In the genomic region with DNA sequence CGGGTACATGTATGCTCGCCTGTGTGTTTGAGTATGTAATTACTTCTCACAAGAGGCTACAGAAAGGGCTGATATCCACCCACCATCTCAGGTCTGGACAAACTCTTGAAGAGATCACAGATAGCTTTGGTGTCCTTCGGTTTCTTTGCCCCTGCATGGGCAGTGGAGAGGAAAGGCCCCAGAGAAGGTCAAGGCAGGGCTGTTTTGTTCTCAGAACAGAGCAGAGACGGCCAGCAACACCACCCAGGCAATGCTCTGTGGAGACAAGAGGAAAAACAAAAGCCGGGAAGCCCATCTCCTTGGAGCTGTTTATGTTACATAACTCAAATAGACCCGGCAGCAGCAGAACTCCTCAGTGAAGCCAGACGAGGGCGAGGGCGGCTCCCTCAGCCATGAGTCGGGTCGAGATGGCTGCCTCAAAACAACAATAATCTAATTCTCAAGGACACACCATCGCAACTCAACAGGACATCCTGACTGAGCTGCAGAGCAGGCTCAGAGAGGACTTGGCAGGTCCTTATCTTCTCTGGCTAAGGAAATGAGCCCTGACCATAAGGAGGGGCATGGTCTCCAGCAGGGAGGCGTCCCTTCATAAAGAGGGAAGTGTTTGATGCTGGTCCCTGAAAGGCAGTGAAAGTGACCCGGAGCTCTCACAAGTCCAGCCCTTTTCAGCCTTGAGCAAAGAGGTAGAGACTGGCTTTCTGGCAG, we compare ENCODE assay signal across 9 mouse cellular contexts. TPM values are rescaled to one million over a fixed set of nuclear protein-coding genes. Genes with fewer than 3 reads are reported as not detected.
DNase-seq lines count a peak whose midpoint lies in the region; ATAC-seq and TF ChIP-seq lines count a peak whose summit lies in the region.
"Had no signal": no experiment of that assay in that cellular context is flagged by ENCODE, and none has a peak within 500 bp of the region (broad histone marks: within the 10 kb centered on the region; RNA-seq: fewer than 3 reads in every experiment).

No protein-coding gene starts in this region.

- no peak for DNase-seq in left cerebral cortex, adult 2 months (ENCODE audit: extremely low spot score in 1 of 2, low spot score in 2 of 2)
- no peak for DNase-seq in left cerebral cortex, postnatal 4 days
- no peak for DNase-seq in yolk sac, embryonic 10.5 days (ENCODE audit: low spot score)
- no peak for DNase-seq in right cerebral cortex, postnatal 4 days

- ATAC-seq in embryonic facial prominence, embryonic 13.5 days (ENCODE audit: insufficient number of reproducible peaks, insufficient read depth, low FRiP score, low TSS enrichment, low read depth) = no peak
- ATAC-seq in hematopoietic stem cell, adult 5-6 weeks (replicated peaks in 1 of 2; ENCODE audit: insufficient read depth in 1 of 2, low FRiP score in 2 of 2, low TSS enrichment in 1 of 2, low read depth in 1 of 2, poor library complexity in 2 of 2, severe bottlenecking in 2 of 2) = peak; percentile 80 to 81
- ATAC-seq in liver, embryonic 16.5 days (ENCODE audit: low read depth) = peak; percentile 66
- ATAC-seq: Patski had no signal

- 0 out of 2 replicates have a peak, but pooled peaks have one; percentile 33 for TF ChIP-seq POLR2A in testis, adult 2 months (IDR thresholded peaks at IDR 0.05; ENCODE audit: control insufficient read depth, low read depth, low read length)

- intact Hi-C loops in left cerebral cortex, adult 2 months (cut with DNase I) = no loop called here
- intact Hi-C loops in left cerebral cortex, postnatal 4 days (cut with DNase I) = loop anchor here (10.0 kb wide), 1 partner anchor 228 kb away; no protein-coding TSS in a partner anchor

- no peaks in the 10 kb centered on the region for H3K9me3 ChIP-seq in embryonic facial prominence, embryonic 13.5 days
- H3K9me3 ChIP-seq in liver, embryonic 16.5 days (replicated peaks; ENCODE audit: control insufficient read depth, low read length) = no peaks in the 10 kb centered on the region

- TF ChIP-seq CTCF in left cerebral cortex, adult 2 months (IDR thresholded peaks at IDR 0.05) = no peak; the same call in 1 of the 2 replicates
- no peak for TF ChIP-seq CTCF in testis, adult 2 months (IDR thresholded peaks at IDR 0.05; ENCODE audit: control insufficient read depth, insufficient read depth, insufficient replicate concordance, low read depth, low read length)

- H3K4me1 ChIP-seq in embryonic facial prominence, embryonic 13.5 days = peaks cover 41% of the 10 kb centered on the region
- no peaks in the 10 kb centered on the region for H3K4me1 ChIP-seq in liver, embryonic 16.5 days (ENCODE audit: control insufficient read depth, low read depth, low read length)
- H3K4me1 ChIP-seq in testis, adult 2 months (ENCODE audit: control insufficient read depth, insufficient read depth, low read length) = peaks cover 12% of the 10 kb centered on the region

- H3K9ac ChIP-seq in embryonic facial prominence, embryonic 13.5 days = no peak overlapping the region
- H3K9ac ChIP-seq in liver, embryonic 16.5 days (ENCODE audit: low read depth, low read length) = no peak overlapping the region

- no peaks in the 10 kb centered on the region for H3K27me3 ChIP-seq in embryonic facial prominence, embryonic 13.5 days
- no peaks in the 10 kb centered on the region for H3K27me3 ChIP-seq in liver, embryonic 16.5 days (ENCODE audit: control insufficient read depth, insufficient read depth, low read depth, low read length)
- H3K27me3 ChIP-seq in testis, adult 2 months (ENCODE audit: control insufficient read depth, insufficient read depth, low read length) = no peaks in the 10 kb centered on the region
- H3K27me3 ChIP-seq: Patski had no signal

- no peaks in the 10 kb centered on the region for H3K36me3 ChIP-seq in embryonic facial prominence, embryonic 13.5 days
- H3K36me3 ChIP-seq in liver, embryonic 16.5 days (ENCODE audit: control insufficient read depth, insufficient read depth) = no peaks in the 10 kb centered on the region
- no peaks in the 10 kb centered on the region for H3K36me3 ChIP-seq in testis, adult 2 months (ENCODE audit: control insufficient read depth, insufficient read depth, low read length)

- no peak overlapping the region for H3K4me3 ChIP-seq in left cerebral cortex, adult 2 months
- H3K4me3 ChIP-seq in embryonic facial prominence, embryonic 13.5 days = no peak overlapping the region
- H3K4me3 ChIP-seq in liver, embryonic 16.5 days (ENCODE audit: low read depth, low read length) = no peak overlapping the region
- H3K4me3 ChIP-seq in testis, adult 2 months (ENCODE audit: control insufficient read depth, low read depth, low read length) = no peak overlapping the region

- H3K4me2 ChIP-seq in embryonic facial prominence, embryonic 13.5 days = no peak overlapping the region
- no peak overlapping the region for H3K4me2 ChIP-seq in liver, embryonic 16.5 days (ENCODE audit: low read depth, low read length)

- peak overlapping the region; percentile 58 for H3K27ac ChIP-seq in left cerebral cortex, adult 2 months
- H3K27ac ChIP-seq in embryonic facial prominence, embryonic 13.5 days = peak overlapping the region; percentile 60
- H3K27ac ChIP-seq in liver, embryonic 16.5 days (ENCODE audit: low read length) = peak overlapping the region; percentile 17; the same call in 1 of the 2 replicates
- H3K27ac ChIP-seq in testis, adult 2 months (ENCODE audit: control insufficient read depth, insufficient read depth, low read depth, low read length) = peak overlapping the region; percentile 90

- 58% methylated on average over 14 of the region's 14 CpGs for WGBS in embryonic facial prominence, embryonic 13.5 days
- WGBS in liver, embryonic 16.5 days (ENCODE audit: insufficient replicate concordance) = 26% methylated on average over 14 of the region's 14 CpGs

RNA-seq across cellular contexts. Expression of gene Tarbp1, which starts 52.2 kb away (rescaled TPM):
- 1 to 10 TPM; 4.2 to 4.6 TPM for total RNA-seq in left cerebral cortex, adult 2 months (2021)
- 1 to 10 TPM; 4.8 to 4.9 TPM for total RNA-seq in left cerebral cortex, postnatal 4 days (2021)
- polyA plus RNA-seq in embryonic facial prominence, embryonic 13.5 days (2015; fragmentation: Nextera tagmentation; extraction: Ambion mirVana) = 3.1 and 3.3 TPM in 2 replicates
- total RNA-seq in hematopoietic stem cell, adult 5-6 weeks (2017) = 8.9 and 10.4 TPM in 2 replicates
- 1.1 and 1.3 TPM in 2 replicates for polyA plus RNA-seq in liver, embryonic 16.5 days (2015; fragmentation: Nextera tagmentation; extraction: Ambion mirVana)
- 0.27 and 0.40 TPM in 2 replicates for polyA plus RNA-seq in testis, adult 2 months (2012; rRNA removed)

Comparison
In these comparisons a context has a peak if more than half of its experiments do, and no peak if none do; other contexts are left out.
1. H3K27ac ChIP-seq: peak in every context shown above with its lines; median percentile 90 in testis, adult 2 months; 60 in embryonic facial prominence, embryonic 13.5 days; 58 in left cerebral cortex, adult 2 months; 17 in liver, embryonic 16.5 days.